Mouse (Mus musculus): ENCODE measurements around the gene Sept12.

- no peak for TF ChIP-seq CTCF (conservative IDR thresholded peaks at IDR 0.05; ENCODE audit: insufficient read depth, insufficient read length, low read depth, low read length)
- no peak for TF ChIP-seq POLR2A (IDR thresholded peaks at IDR 0.05; ENCODE audit: low read depth, low read length)
Measured at GRCm38 (mm10) chr16:5000611-5001010, 3.0 kb upstream of the Sept12 start.
